Mouse (Mus musculus): ENCODE measurements around the gene Cox7a2l. TPM values are rescaled to one million over a fixed set of nuclear protein-coding genes. Genes with fewer than 3 reads are reported as not detected.

The Cox7a2l gene
- polyA plus RNA-seq (2015; fragmentation: Nextera tagmentation; extraction: Ambion mirVana), result 77.5 and 87.5 TPM in 2 replicates

- ATAC-seq (ENCODE audit: low read depth), result no peak
- no peak within 1 kb of the TSS for H3K4me3 ChIP-seq (replicated peaks)
- 84% methylated on average over 8 of the region's 8 CpGs for WGBS (ENCODE audit: insufficient replicate concordance)
Observed at GRCm38 (mm10) chr17:83517280-83518015, at the start of gene Cox7a2l. TSS of gene Cox7a2l (minus strand) at chr17:83517330.

GRCm38 (mm10) chr17:83565506-83565905 is 48.4 kb upstream of the Cox7a2l start:
- ATAC-seq (ENCODE audit: low read depth) (no peak), DNase-seq (no peak)
- 67% methylated on average over 4 of the region's 4 CpGs for WGBS (ENCODE audit: insufficient replicate concordance)
- H3K4me3 ChIP-seq (replicated peaks), result no peak overlapping the region
- peaks cover 50% of the 10 kb centered on the region for H3K4me1 ChIP-seq (replicated peaks)
- H3K4me2 ChIP-seq, result no peak overlapping the region
- H3K9ac ChIP-seq, result no peak overlapping the region
- no peaks in the 10 kb centered on the region for H3K9me3 ChIP-seq (replicated peaks)
- H3K36me3 ChIP-seq, result no peaks in the 10 kb centered on the region
- no peak overlapping the region for H3K27ac ChIP-seq
- H3K27me3 ChIP-seq, result no peaks in the 10 kb centered on the region

More at GRCm38 (mm10) chr17:83517280-83518015, at the start of gene Cox7a2l:
- Histone ChIP-seq H3K9me3 (replicated peaks) (no peaks in the 10 kb centered on the region), H3K4me2 (no peak within 1 kb of the TSS), H3K36me3 (no peaks in the 10 kb centered on the region), H3K27me3 (no peaks in the 10 kb centered on the region), H3K4me1 (replicated peaks) (peaks cover 27% of the 10 kb centered on the region), H3K27ac (no peak within 1 kb of the TSS), H3K9ac (no peak within 1 kb of the TSS)
- no peak for DNase-seq

- Histone ChIP-seq H3K9me3 (replicated peaks) (no peaks in the 10 kb centered on the region), H3K27ac (0 out of 2 replicates have a peak overlapping the region, but pooled peaks have one; percentile 11), H3K4me3 (replicated peaks) (no peak overlapping the region), H3K4me2 (peak overlapping the region; percentile 38; the same call in 1 of the 2 replicates), H3K27me3 (no peaks in the 10 kb centered on the region), H3K4me1 (replicated peaks) (peaks cover 50% of the 10 kb centered on the region), H3K9ac (no peak overlapping the region), H3K36me3 (no peaks in the 10 kb centered on the region)
- ATAC-seq (ENCODE audit: low read depth), result no peak
- no peak for DNase-seq
- WGBS (ENCODE audit: insufficient replicate concordance), result 39% methylated on average over 12 of the region's 12 CpGs
Observed at GRCm38 (mm10) chr17:83564119-83564820, 47.1 kb upstream of the Cox7a2l start.

- H3K4me3 ChIP-seq (replicated peaks), result no peak overlapping the region
- no peaks in the 10 kb centered on the region for H3K9me3 ChIP-seq (replicated peaks)
- WGBS (ENCODE audit: insufficient replicate concordance), result 46% methylated on average over 10 of the region's 10 CpGs
- ATAC-seq (ENCODE audit: low read depth), result no peak
- DNase-seq, result peak; percentile 52
- peaks cover 50% of the 10 kb centered on the region for H3K4me1 ChIP-seq (replicated peaks)
- H3K4me2 ChIP-seq, result peak overlapping the region; percentile 38; the same call in 1 of the 2 replicates
- no peaks in the 10 kb centered on the region for H3K27me3 ChIP-seq
- H3K36me3 ChIP-seq, result no peaks in the 10 kb centered on the region
- H3K27ac ChIP-seq, result 0 out of 2 replicates have a peak overlapping the region, but pooled peaks have one; percentile 11
- no peak overlapping the region for H3K9ac ChIP-seq
Observed at GRCm38 (mm10) chr17:83563703-83564111, 46.6 kb upstream of the Cox7a2l start.

- peak overlapping the region; percentile 87 for H3K27ac ChIP-seq
Observed at GRCm38 (mm10) chr17:83562153-83563010, 45.3 kb upstream of the Cox7a2l start.

GRCm38 (mm10) chr17:83559081-83559480 is 42.0 kb upstream of the Cox7a2l start:
- no peak overlapping the region for H3K27ac ChIP-seq
- H3K4me1 ChIP-seq (replicated peaks), result peaks cover 40% of the 10 kb centered on the region
- no peak overlapping the region for H3K9ac ChIP-seq
- no peaks in the 10 kb centered on the region for H3K27me3 ChIP-seq
- H3K4me3 ChIP-seq (replicated peaks), result no peak overlapping the region
- H3K4me2 ChIP-seq, result no peak overlapping the region
- H3K36me3 ChIP-seq, result no peaks in the 10 kb centered on the region
- no peak for DNase-seq
- no peak for ATAC-seq (ENCODE audit: low read depth)
- 79% methylated on average over 8 of the region's 8 CpGs for WGBS (ENCODE audit: insufficient replicate concordance)
- no peaks in the 10 kb centered on the region for H3K9me3 ChIP-seq (replicated peaks)

More at GRCm38 (mm10) chr17:83562153-83563010, 45.3 kb upstream of the Cox7a2l start:
- Histone ChIP-seq H3K4me1 (replicated peaks) (peaks cover 50% of the 10 kb centered on the region), H3K4me2 (peak overlapping the region; percentile 45), H3K4me3 (replicated peaks) (no peak overlapping the region), H3K9me3 (replicated peaks) (no peaks in the 10 kb centered on the region), H3K36me3 (no peaks in the 10 kb centered on the region), H3K9ac (peak overlapping the region; percentile 41; the same call in 1 of the 2 replicates), H3K27me3 (no peaks in the 10 kb centered on the region)
- DNase-seq (peak; percentile 86), ATAC-seq (ENCODE audit: low read depth) (peak; percentile 94)
- 62% methylated on average over 5 of the region's 5 CpGs for WGBS (ENCODE audit: insufficient replicate concordance)

- peaks cover 8% of the 10 kb centered on the region for H3K4me1 ChIP-seq (replicated peaks)
- H3K27me3 ChIP-seq, result no peaks in the 10 kb centered on the region
- H3K9me3 ChIP-seq (replicated peaks), result no peaks in the 10 kb centered on the region
- no peaks in the 10 kb centered on the region for H3K36me3 ChIP-seq
- no peak overlapping the region for H3K9ac ChIP-seq
- H3K27ac ChIP-seq, result no peak overlapping the region
- DNase-seq (no peak), ATAC-seq (ENCODE audit: low read depth) (no peak)
- H3K4me2 ChIP-seq, result no peak overlapping the region
- H3K4me3 ChIP-seq (replicated peaks), result no peak overlapping the region
- WGBS (ENCODE audit: insufficient replicate concordance), result 57% methylated on average over 11 of the region's 11 CpGs
Observed at GRCm38 (mm10) chr17:83555836-83556235, 38.7 kb upstream of the Cox7a2l start.

GRCm38 (mm10) chr17:83554997-83555396 is 37.9 kb upstream of the Cox7a2l start:
- ATAC-seq (ENCODE audit: low read depth), result no peak
- H3K36me3 ChIP-seq, result no peaks in the 10 kb centered on the region
- DNase-seq, result no peak

GRCm38 (mm10) chr17:83548501-83549233 is 31.5 kb upstream of the Cox7a2l start:
- Histone ChIP-seq H3K27ac (no peak overlapping the region), H3K27me3 (peaks cover 52% of the 10 kb centered on the region), H3K9me3 (replicated peaks) (no peaks in the 10 kb centered on the region), H3K4me1 (replicated peaks) (peaks cover 22% of the 10 kb centered on the region), H3K36me3 (no peaks in the 10 kb centered on the region), H3K4me2 (peak overlapping the region; percentile 8; the same call in 1 of the 2 replicates), H3K9ac (no peak overlapping the region), H3K4me3 (replicated peaks) (no peak overlapping the region)
- 22% methylated on average over 12 of the region's 12 CpGs for WGBS (ENCODE audit: insufficient replicate concordance)
- DNase-seq, result no peak
- 0 out of 2 replicates have a peak, but pooled peaks have one; percentile 47 for ATAC-seq (ENCODE audit: low read depth)

More at GRCm38 (mm10) chr17:83554997-83555396, 37.9 kb upstream of the Cox7a2l start:
- Histone ChIP-seq H3K4me2 (no peak overlapping the region), H3K27me3 (no peaks in the 10 kb centered on the region), H3K9ac (no peak overlapping the region), H3K9me3 (replicated peaks) (no peaks in the 10 kb centered on the region), H3K4me3 (replicated peaks) (no peak overlapping the region), H3K4me1 (replicated peaks) (peaks cover 8% of the 10 kb centered on the region), H3K27ac (no peak overlapping the region)
- 79% methylated on average over 7 of the region's 7 CpGs for WGBS (ENCODE audit: insufficient replicate concordance)

- ATAC-seq (ENCODE audit: low read depth) (no peak), DNase-seq (no peak)
- Histone ChIP-seq H3K4me3 (replicated peaks) (no peak overlapping the region), H3K4me2 (no peak overlapping the region), H3K4me1 (replicated peaks) (peaks cover 22% of the 10 kb centered on the region), H3K27me3 (peaks cover 52% of the 10 kb centered on the region), H3K27ac (no peak overlapping the region), H3K36me3 (no peaks in the 10 kb centered on the region), H3K9ac (no peak overlapping the region), H3K9me3 (replicated peaks) (no peaks in the 10 kb centered on the region)
- WGBS (ENCODE audit: insufficient replicate concordance), result 59% methylated on average over 10 of the region's 10 CpGs
Observed at GRCm38 (mm10) chr17:83547145-83547544, 30.0 kb upstream of the Cox7a2l start.

All from liver, embryonic 13.5 days (tissue).